Mouse (Mus musculus) adipocyte (in vitro differentiated cells): ENCODE data around the gene Ptpn3.

Experiments used
- DNase-seq: peaks from one replicate; pipeline ENCODE4 v3.0.0-alpha.2; 2016; ENCODE audit warnings: low spot score

Gene Ptpn3

GRCm38 (mm10) chr4:57263061-57263685, 38.5 kb downstream of the Ptpn3 start:
- peak; percentile 31 for DNase-seq

GRCm38 (mm10) chr4:57262451-57262850, 39.2 kb downstream of the Ptpn3 start:
- no peak for DNase-seq

GRCm38 (mm10) chr4:57261813-57262212, 39.8 kb downstream of the Ptpn3 start:
- no peak for DNase-seq

- no peak for DNase-seq
Observed at GRCm38 (mm10) chr4:57258159-57259035, 43.2 kb downstream of the Ptpn3 start.

- no peak for DNase-seq
Observed at GRCm38 (mm10) chr4:57257409-57257808, 44.2 kb downstream of the Ptpn3 start.

GRCm38 (mm10) chr4:57256761-57257160, 44.9 kb downstream of the Ptpn3 start:
- no peak for DNase-seq

- no peak for DNase-seq
Observed at GRCm38 (mm10) chr4:57254412-57254811, 47.2 kb downstream of the Ptpn3 start.

GRCm38 (mm10) chr4:57250636-57251035, 51.0 kb downstream of the Ptpn3 start:
- DNase-seq: no peak

- no peak for DNase-seq
Observed at GRCm38 (mm10) chr4:57249108-57249507, 52.5 kb downstream of the Ptpn3 start.

GRCm38 (mm10) chr4:57244874-57245273, 56.8 kb downstream of the Ptpn3 start:
- no peak for DNase-seq

GRCm38 (mm10) chr4:57243312-57243711, 58.3 kb downstream of the Ptpn3 start:
- DNase-seq: no peak

- peak; percentile 35 for DNase-seq
Observed at GRCm38 (mm10) chr4:57240934-57241333, 60.7 kb downstream of the Ptpn3 start.

- DNase-seq: peak; percentile 12
Observed at GRCm38 (mm10) chr4:57240100-57240499, 61.5 kb downstream of the Ptpn3 start.

GRCm38 (mm10) chr4:57239112-57239511, 62.5 kb downstream of the Ptpn3 start:
- DNase-seq: no peak

- no peak for DNase-seq
Observed at GRCm38 (mm10) chr4:57238118-57238517, 63.5 kb downstream of the Ptpn3 start.

GRCm38 (mm10) chr4:57236513-57236912, 65.1 kb downstream of the Ptpn3 start:
- DNase-seq: peak; percentile 14

GRCm38 (mm10) chr4:57235741-57236140, 65.9 kb downstream of the Ptpn3 start:
- DNase-seq: no peak

GRCm38 (mm10) chr4:57234348-57234747, 67.3 kb downstream of the Ptpn3 start:
- DNase-seq: no peak

- DNase-seq: no peak
Observed at GRCm38 (mm10) chr4:57232439-57232838, 69.2 kb downstream of the Ptpn3 start.

- no peak for DNase-seq
Observed at GRCm38 (mm10) chr4:57231323-57231722, 70.3 kb downstream of the Ptpn3 start.

- DNase-seq: no peak
Observed at GRCm38 (mm10) chr4:57230341-57230740, 71.3 kb downstream of the Ptpn3 start.

- DNase-seq: peak; percentile 11
Observed at GRCm38 (mm10) chr4:57228601-57229520, 72.8 kb downstream of the Ptpn3 start.
